Mouse (Mus musculus): ENCODE measurements at regions not wholly inside any gene's neighbourhood (a gene's known extent, or its start where the extent isn't known, plus 50 kb on each side); places are given as distances from the start of the nearest gene placed in this dataset.
"Not testable (repeated sequence)": the region's sequence is repeated elsewhere in the genome, so short reads cannot be mapped to it uniquely, and the experiment has no call there.

DNA sequence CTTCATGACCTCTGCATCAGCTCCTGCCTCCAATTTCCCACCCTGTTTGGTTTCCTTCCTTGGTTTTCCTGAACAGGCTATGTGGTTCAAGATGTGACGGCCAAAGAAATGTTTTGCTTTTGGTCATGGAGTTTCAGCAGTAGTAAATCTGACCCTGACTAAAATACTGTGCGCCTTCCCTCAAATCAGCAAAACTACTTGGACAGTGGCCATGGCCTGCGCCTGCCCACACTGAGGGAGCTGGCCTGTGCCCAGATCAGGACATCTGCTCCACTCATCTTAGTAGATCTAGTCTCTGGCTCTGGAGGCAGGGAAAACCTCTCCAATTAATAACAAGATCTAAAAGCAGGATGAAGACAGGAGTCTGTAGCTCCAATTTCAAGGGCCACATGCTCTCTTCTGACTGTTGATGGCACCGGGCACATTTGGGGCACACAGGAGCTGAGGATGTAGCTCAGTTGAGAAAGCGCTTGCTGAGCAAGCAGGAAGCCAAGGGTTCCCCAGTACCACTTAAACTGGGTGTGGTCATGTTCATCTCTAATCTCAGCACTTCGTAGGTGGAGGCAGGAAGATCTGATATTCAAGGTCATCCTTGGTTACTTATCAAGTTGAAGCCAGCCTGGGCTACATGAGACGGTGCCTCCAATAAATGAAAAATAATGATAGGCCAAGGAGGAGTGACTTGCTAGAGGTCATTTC is 96.6 kb upstream of the Mrps10 start:
- no peak for DNase-seq (ENCODE audit: low spot score)

DNA sequence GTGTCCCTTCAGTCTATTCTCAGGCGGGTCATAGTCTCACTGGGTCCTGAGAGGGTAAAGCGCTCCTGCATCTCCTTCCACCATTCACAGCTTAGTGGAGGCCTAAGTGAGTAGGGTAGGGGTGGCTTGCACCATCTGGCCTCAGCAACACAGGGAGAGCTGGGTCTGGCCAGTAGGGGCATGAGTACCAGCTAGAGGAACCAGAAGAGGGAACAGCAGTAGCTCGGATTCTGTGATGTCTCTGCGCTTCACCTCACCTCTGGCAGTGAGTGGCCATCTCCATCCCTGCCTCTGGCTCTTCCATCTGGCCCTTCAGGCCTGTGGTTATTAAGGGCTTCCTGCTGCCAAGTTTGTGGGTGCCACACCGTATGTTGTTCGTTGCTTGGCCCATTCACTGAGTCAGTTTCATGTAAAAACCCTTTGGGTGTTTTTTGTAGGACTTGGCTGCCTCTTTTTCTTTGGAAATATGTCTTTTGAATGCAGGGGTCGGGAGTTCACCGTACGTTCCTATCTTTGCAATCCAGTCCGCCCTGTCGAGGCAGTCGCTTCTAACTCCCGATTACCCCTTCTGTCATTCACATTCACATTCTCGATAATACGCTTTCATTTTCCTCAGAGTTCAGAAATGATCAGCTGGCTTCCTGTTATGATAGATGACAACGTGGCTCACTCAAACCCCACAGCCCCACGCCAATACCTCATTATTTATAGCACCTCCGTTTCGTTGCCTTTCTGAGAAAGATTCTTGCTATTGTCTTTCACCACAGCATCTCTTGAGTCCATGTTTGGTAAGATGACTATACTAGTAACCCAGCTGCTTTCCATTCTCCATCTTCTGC is 99.4 kb upstream of the Mrps10 start:
- DNase-seq (ENCODE audit: low spot score) = no peak

DNA sequence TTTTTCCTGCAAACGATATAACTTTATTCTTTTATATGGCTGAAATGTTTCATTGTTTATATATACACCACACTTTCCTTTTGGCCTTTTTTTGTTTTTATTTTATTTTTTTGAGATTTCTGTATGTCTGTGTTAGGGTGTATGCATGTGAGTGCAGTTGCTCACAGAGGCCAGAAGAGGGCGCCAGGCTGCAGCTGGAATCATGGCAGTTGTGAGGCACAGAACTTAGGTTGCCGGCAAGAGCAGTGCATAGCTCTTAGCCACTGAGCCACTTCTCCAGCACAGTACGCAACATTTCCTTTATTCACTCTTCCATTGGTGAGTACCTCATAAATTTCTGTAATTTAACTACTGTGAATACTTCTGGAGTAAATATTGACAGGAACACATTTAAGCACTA is 100.8 kb upstream of the Mrps10 start:
- no peak for DNase-seq (ENCODE audit: low spot score)

DNA sequence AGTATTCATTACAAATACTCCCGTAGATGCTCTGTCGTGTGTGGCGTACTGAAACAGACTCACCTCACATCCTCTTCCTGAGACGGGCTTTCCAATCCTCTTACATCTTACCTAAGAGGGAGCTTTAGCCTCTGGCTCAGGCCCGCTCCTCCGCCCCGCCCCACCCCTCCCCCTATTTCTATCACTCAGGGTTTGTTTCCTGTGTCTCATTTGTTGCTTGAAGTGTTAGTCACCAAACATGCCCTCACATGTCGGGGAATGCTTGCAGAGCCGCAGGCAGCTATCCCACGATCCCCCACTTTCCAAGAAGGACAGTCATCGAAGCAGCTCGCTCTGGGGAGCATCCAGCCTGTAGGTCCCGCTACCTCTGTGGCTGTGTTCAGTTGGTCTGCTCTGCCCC is 101.6 kb upstream of the Mrps10 start:
- no peak for DNase-seq (ENCODE audit: low spot score)

DNA sequence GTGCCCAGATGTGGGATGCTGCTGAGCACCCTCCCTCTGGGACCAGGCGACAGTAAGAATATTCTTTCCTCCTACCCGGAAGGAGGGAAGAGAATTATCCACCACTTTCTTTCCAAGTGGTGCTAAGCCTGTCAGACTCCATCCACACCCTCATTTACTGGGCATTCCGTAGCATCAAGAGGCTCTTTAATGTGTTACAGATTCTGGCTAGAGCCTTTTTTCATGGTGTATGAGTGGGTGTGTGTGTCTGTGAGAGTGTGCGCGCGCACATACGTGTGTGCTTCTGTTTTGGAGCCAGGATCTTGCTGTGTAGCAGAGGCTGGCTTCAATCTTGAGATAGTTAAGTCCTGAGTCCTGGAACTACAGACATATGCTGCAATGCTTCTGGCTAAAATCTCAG is 102.4 kb upstream of the Mrps10 start:
- no peak for DNase-seq (ENCODE audit: low spot score)

DNA sequence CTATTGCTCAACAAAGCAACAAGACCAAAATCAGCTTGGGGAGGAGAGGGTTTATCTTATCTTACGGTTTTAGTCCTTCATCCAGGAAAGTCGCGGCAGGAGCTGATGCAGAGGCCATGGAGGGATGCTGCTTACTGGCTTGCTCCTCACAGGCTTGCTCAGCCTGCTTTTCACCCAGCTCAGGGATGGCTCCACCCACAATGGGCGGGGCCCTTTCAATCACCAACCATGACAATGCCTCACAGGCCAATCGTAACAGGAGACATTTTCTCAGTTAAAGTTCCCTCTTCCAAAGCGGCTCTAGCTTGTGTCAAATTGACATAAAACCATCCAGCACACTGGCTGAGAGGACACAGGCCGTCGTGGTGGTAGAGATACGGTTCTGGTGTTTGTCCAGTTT is 105.7 kb upstream of the Mrps10 start:
- DNase-seq (ENCODE audit: low spot score) = no peak

DNA sequence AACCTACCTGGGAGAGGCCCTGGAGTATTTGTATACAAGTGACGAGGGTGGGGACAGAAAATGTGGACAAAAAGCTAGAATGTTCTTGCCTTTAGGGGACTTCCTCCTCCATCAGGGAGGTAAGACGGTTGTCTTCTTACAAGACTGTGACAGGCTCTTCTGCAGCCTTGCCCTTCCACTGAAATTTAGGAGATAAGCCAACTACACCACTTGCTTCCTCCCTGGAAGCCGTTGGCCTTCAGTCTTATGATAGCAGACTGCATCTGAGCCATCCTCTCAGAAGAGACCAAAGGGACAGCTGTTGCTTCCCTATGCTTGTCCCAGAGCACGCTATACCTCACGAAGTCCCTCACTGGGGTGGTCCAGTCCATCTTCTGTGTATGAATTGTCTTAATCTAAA is 106.5 kb upstream of the Mrps10 start:
- no peak for DNase-seq (ENCODE audit: low spot score)

DNA sequence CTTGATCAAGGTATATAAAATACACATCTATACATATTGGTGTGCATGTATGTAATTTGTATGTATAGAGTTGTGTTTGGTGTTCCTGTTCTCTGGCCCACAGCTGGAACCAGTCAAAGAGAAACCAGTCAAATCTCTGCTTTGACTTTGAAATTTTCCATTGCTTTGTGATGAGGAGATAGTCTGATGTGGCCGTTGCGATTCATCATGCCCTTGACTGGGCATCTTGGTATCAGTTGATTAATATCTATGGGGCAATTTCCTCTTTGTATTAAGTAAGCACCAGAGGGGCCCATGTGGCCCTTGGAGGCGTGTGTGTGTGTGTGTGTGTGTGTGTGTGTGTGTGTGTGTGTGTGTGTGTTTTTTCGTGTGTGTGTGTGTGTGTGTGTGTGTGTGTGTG is 107.7 kb upstream of the Mrps10 start:
- no peak for DNase-seq (ENCODE audit: low spot score)

DNA sequence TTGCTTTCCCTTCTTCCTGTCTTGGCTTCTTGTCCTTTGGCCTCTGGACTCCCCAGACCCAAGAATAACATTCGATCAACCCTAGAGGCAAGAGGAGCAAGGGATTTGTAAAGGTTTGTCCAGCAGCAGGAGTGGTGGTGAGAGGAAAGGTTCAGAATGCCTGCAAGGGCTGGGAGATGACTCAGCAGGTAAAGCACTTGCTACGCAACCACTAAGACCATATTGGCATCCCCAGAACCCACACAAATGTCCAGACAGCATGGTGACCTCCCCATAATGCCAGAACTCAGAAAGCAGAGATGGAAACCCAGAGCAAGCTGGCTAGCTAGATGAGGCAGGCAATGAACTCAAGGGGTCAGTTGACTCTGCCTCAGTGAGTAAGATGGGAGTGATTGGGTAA is 110.4 kb upstream of the Mrps10 start:
- no peak for DNase-seq (ENCODE audit: low spot score)

DNA sequence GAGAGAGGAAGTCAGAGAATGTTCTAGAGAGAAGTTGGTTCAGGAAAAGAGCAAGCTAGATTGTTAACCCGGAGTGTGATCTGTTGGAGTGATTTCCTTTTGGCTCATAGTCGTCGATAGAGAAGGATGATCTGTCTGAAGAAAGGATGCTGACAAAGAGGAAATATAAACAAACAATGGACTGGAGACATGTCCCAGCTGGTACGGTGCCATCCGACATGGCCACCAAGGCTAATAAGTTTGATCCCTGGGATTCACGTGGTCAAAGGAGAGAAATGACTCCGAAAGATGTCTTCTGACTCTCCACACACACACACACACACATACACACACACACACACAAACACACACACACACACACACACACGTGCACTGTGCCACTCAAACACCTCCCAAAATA is 113.5 kb upstream of the Mrps10 start:
- no peak for DNase-seq (ENCODE audit: low spot score)

DNA sequence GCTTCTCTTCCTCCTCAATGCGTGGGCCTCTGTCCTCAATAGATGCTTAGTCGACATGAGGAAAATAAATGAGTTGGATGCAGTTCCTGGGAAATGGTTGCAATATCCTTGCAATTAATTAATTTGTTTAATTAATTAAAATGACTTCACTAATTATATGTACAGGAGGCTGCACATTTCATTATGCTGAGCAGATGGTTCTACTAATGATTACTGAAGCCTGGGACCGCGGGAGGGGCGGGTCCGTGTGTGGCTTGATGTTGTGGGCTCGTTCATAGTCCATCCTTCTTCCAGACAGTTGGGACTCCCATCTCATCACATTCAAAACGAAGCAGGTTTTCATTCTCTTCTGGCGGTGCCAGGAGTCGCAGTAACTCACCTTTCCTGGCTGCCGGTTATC is 114.7 kb upstream of the Mrps10 start:
- no peak for DNase-seq (ENCODE audit: low spot score)

DNA sequence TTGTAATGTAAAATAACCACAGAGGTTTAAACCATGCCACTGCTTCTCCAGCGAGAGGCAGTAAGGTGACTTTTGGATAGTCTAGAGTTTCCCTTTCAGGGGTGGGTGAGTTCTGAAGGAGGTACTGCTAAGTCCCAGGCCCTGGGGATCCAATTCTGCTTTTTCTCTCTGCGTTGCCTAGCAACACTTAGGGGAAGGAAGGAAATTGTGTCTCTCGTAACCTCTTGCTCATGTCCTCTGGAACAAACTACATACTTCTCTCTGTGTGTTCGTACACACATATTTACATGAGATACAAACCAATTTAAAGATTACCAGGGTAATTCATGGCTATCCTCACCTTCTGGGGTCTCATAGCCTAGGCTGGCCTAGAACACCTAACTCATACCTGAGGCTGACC is 118.7 kb upstream of the Mrps10 start:
- no peak for DNase-seq (ENCODE audit: low spot score)

DNA sequence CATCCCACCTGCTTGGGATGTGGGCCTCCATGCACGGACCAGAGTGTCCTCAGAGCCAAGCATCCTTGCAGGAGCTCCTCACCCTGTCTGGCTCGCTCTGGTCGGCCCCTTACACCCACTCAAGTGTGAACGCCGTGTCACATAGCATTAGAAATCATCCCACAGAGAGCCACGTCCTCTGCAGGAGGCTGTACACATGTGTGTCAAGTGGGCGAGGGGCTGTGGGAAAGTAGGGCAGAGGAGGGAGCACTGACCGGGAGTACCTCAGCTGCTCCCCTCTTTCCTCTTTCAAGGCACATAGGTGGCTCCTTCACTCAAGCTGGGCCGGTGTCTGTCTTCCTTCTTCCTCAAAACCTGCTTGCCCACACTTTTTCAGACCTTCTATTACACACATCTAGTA is 119.5 kb upstream of the Mrps10 start:
- DNase-seq (ENCODE audit: low spot score) = peak; percentile 65

DNA sequence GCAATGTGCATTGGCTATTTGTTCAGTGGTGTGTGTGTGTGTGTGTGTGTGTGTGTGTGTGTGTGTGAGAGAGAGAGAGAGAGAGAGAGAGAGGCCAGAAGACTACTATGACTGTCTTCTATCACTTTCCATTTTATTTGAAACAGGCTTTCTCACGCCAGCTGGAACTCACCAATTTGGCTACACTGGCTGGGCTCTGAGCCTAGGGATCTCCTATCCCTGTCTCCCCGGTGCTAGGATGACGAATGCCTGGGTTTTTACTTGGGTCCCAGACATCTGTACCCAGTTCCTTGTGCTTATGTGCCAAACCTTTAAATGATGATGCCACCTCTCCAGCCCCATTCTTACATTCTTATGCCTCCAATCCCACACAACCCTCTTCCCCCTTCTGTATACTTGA is 120.6 kb upstream of the Mrps10 start:
- no peak for DNase-seq (ENCODE audit: low spot score)

DNA sequence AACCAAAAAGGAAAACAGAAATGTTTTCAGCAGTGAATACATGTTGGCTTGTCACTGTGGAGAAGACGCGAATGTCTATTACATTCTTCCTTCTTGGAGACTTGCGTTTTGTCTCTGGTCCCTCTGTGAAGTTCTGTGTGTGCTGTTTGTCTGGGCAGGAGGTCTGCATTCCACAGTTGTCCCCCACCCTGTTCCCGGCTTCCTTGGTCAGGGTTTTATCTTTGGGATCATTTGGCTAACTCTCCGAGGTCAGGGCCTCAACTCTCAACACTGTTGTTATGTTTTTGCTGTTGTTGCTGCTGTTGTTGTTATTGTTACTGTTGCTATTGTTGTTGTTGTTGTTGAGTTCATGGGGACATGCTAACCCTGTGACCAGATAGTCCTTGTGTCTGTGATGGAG is 121.2 kb upstream of the Mrps10 start:
- no peak for DNase-seq (ENCODE audit: low spot score)

DNA sequence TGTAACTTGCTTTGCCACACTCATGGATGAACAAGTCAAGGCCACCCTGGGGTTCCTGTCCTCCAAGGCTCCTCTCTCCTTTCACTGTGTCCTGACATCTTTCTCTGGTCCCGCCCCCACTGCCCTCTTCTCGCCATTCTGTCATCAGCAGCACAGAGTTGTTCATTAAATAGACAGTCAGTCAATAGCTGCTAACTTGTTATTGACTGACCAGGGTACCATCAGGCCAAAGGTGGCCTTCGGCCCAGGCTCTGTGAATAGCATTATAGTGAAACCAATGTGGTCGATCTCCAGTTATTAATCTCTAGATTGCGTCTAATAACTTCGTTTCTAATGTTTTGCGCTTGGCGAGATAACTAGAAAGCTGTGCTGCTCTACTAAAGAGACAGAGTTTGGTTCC is 122.1 kb upstream of the Mrps10 start:
- no peak for DNase-seq (ENCODE audit: low spot score)

DNA sequence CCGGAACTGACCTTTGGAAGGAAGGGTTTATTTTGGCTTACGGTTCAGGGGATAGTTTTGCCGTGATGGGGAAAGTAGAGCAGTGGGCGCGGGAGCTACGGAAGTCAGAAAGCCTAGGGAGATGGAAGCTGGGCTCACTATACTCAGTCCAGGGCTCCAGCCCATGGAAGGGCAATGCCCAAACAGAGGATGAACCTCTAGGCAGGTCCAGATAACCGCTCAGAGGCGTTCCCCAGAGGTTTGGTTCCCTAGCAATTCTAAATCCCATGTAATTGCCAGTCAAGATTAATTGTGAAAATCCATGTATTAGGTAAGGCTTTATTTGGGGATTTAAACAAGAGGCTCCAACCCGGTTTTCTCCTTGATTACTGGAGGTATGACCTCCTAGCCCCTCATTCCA is 123.1 kb upstream of the Mrps10 start:
- peak; percentile 16 for DNase-seq (ENCODE audit: low spot score)

DNA sequence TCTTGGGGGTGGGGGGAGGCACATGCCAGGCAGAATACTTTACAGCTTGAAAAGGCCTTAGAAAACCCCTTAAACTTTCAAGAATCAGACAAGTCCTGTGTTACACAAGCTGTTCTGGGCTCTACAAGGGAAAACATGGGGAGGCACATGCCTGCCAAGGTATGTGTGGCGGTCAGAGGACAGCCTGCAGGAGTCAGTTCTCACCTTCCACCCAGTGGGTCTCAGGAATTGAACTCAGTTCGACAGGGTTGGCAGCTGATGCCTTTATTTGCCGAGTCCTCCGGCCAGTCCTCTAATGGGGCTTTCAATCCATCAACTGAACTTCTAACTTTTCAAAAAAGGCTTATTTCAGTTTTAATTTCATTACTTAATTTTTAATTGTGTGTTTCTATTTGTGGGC is 129.6 kb upstream of the Mrps10 start:
- DNase-seq (ENCODE audit: low spot score) = no peak

DNA sequence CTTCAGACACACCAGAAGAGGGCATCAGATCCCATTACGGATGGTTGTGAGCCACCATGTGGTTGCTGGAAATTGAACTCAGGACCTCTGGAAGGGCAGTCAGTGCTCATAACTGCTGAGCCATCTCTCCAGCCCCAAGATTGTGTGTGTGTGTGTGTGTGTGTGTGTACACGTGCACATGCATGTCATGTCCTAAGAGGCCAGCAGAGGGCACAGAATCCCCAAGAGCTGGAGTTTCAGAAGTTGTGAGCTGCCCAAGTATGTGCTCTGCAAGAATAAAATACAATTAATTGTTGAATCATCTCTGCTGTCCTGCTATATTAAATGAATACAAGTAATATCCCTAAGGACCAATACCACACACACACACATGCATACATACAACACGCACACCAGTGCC is 130.8 kb upstream of the Mrps10 start:
- DNase-seq (ENCODE audit: low spot score) = not testable (repeated sequence)

DNA sequence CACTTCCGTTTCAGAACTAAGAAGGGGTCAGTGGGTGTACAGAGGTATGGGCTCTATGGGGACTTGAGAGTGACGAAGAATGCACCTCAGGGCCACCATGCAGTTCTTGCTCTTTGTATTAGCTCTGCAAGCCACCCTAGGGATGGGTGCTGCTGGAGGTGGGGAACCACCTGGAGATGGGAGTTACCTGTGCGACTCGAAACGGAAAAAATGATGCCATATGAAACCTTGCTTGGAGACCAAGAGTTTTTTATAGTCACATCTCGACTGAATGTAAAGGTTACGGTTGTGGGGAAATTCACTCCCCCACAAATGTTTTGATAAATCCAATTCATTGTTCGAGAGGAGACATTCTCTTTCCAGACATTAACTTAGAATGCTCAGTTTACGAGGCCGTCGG is 134.3 kb upstream of the Mrps10 start:
- no peak for DNase-seq (ENCODE audit: low spot score)

DNA sequence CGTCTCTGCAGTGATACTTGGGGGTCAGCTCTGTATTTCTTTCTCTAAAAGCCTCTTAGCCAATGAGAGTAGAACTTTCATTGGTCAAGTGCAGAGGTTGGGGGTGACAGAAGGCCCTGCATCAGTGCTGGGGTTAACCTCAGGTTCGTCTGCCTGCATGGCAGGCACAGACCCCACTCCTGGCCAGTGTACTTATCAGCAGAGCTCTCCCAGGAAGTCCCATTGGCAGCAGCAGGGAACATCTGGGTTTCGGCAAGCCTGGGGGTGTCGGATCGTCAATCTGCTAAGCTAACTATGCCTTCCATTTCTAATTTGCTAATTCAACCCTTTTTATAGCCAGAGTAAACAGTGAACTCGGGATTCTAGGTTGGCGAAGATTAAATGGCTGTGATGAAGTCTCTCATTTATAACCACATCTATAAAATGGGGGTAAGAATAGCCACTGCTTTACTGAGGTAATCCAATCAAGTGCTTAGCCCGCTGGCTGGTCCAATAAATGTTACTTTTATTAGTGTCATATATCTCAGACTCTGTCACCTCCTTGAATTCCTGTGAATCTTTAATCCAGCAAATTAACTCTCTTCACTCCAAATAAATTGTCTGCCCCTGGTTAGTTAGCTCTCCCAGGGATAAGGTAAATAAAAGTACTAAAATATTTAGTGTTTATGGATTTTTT is 135.5 kb upstream of the Mrps10 start:
- no peak for DNase-seq (ENCODE audit: low spot score)

DNA sequence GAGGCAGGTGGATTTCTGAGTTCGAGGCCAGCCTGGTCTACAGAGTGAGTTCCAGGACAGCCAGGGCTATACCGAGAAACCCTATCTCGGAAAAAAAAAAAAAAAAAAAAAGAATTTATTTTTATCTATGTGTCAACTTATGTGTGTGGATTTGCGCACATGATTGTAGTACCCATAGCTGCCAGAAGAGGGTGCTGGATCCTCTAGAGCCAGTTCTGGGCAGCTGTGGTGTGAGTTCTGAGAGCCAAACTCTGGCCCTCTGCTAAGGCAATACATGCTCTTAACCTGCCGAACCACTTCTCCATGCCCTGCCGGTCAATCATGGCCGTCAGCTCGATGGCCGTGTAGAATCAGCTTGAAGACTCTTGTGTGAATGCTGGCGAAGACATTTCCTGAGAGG is 138.0 kb upstream of the Mrps10 start:
- no peak for DNase-seq (ENCODE audit: low spot score)

DNA sequence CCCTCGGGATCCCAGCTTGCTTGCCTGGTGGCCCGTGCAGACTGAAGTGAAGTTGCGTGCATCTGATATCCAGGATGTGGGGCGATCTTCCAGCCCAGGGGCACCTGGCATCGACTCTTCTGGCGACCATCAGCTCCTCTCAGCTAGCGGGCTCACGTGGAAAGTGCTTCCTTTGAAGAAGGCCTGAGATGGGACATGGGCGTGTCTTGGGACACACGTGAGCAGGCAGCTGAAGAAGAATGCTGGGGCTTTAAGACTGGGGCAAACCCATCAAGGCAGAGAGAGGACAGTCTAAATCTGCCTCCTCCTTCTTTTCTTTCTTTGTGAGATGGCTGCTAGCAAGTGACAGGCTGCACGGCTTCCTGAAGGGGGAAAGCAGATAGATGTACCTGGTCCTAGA is 142.3 kb upstream of the Mrps10 start:
- no peak for DNase-seq (ENCODE audit: low spot score)

Measured in retina, embryonic 14.5 days (tissue).